8 mouse cellular contexts compared by ENCODE assay signal in genomic region chr16:93603439-93604212, GRCm38 (mm10). TPM values are rescaled to one million over a fixed set of nuclear protein-coding genes. Genes with fewer than 3 reads are reported as not detected.
DNase-seq lines count a peak whose midpoint lies in the region; ATAC-seq and TF ChIP-seq lines count a peak whose summit lies in the region.

Setd4 (minus strand) TSS chr16:93604063.

- peak within 1 kb of the TSS; percentile 64 for H3K27ac ChIP-seq in embryonic fibroblast, embryonic 13.5 days (ENCODE audit: insufficient read depth, low read length)
- peak within 1 kb of the TSS; percentile 95 for H3K27ac ChIP-seq in heart, embryonic 10.5 days
- H3K27ac ChIP-seq in kidney, embryonic 14.5 days (ENCODE audit: low read depth, low read length): peak within 1 kb of the TSS; percentile 94
- peak within 1 kb of the TSS; percentile 95 for H3K27ac ChIP-seq in limb, embryonic 15.5 days
- peak within 1 kb of the TSS; percentile 89 for H3K27ac ChIP-seq in midbrain, postnatal 0 days (ENCODE audit: low read depth, low read length)

- peak within 1 kb of the TSS; percentile 79 for H3K9ac ChIP-seq in kidney, embryonic 14.5 days (ENCODE audit: low read depth, low read length)
- peak within 1 kb of the TSS; percentile 74 for H3K9ac ChIP-seq in limb, embryonic 15.5 days
- H3K9ac ChIP-seq in midbrain, postnatal 0 days (replicated peaks; ENCODE audit: low read length, poor library complexity, severe bottlenecking): peak within 1 kb of the TSS; percentile 72

- no peak for TF ChIP-seq CTCF in C2C12 (IDR thresholded peaks at IDR 0.05; ENCODE audit: control insufficient read depth, insufficient read depth, insufficient read length)
- no peak for TF ChIP-seq CTCF in embryonic fibroblast, embryonic 13.5 days (IDR thresholded peaks at IDR 0.05; ENCODE audit: borderline replicate concordance, insufficient read depth, low read length)
- TF ChIP-seq CTCF in midbrain, postnatal 0 days (IDR thresholded peaks at IDR 0.05): peak; percentile 36; the same call in 1 of the 2 replicates

- DNase-seq in brain, adult 2 months (ENCODE audit: low read depth, low spot score): peak; percentile 98
- DNase-seq in heart, embryonic 10.5 days (ENCODE audit: low spot score): peak; percentile 96
- peak; percentile 95 for DNase-seq in midbrain, postnatal 0 days (ENCODE audit: low spot score)
- DNase-seq in spleen, postnatal 10 days (ENCODE audit: low spot score in 2 of 2): peak; percentile 88 to 89

- peak within 1 kb of the TSS; percentile 91 for H3K4me2 ChIP-seq in kidney, embryonic 14.5 days (replicated peaks; ENCODE audit: low read depth, low read length)
- H3K4me2 ChIP-seq in limb, embryonic 15.5 days: peak within 1 kb of the TSS; percentile 90
- H3K4me2 ChIP-seq in midbrain, postnatal 0 days (ENCODE audit: low read depth, low read length, poor library complexity, severe bottlenecking): peak within 1 kb of the TSS; percentile 86

- 1% methylated on average over 55 of the region's 55 CpGs for WGBS in heart, embryonic 10.5 days
- 2% methylated on average over 53 of the region's 55 CpGs for WGBS in kidney, embryonic 14.5 days
- under 1% methylated on average over 55 of the region's 55 CpGs for WGBS in limb, embryonic 15.5 days
- WGBS in midbrain, postnatal 0 days: 2% methylated on average over 54 of the region's 55 CpGs

- H3K4me1 ChIP-seq in embryonic fibroblast, embryonic 13.5 days (ENCODE audit: control insufficient read depth, insufficient read depth, low read length): 0 out of 2 replicates have a peak, but pooled peaks cover 5% of the 10 kb centered on the region
- peaks cover 11% of the 10 kb centered on the region for H3K4me1 ChIP-seq in heart, embryonic 10.5 days
- no peaks in the 10 kb centered on the region for H3K4me1 ChIP-seq in kidney, embryonic 14.5 days (ENCODE audit: control insufficient read depth, insufficient read depth, low read length)
- H3K4me1 ChIP-seq in limb, embryonic 15.5 days: peaks cover 18% of the 10 kb centered on the region; the same call in 1 of the 2 replicates
- H3K4me1 ChIP-seq in midbrain, postnatal 0 days (ENCODE audit: insufficient read depth, low read length): peaks cover 2% of the 10 kb centered on the region; the same call in 1 of the 2 replicates

- no peaks in the 10 kb centered on the region for H3K9me3 ChIP-seq in heart, embryonic 10.5 days
- no peaks in the 10 kb centered on the region for H3K9me3 ChIP-seq in kidney, embryonic 14.5 days (ENCODE audit: control insufficient read depth, low read length)
- H3K9me3 ChIP-seq in limb, embryonic 15.5 days: no peaks in the 10 kb centered on the region
- no peaks in the 10 kb centered on the region for H3K9me3 ChIP-seq in midbrain, postnatal 0 days (ENCODE audit: low read length)

- H3ac ChIP-seq in C2C12 (ENCODE audit: control insufficient read depth, insufficient read length, low read depth): peak within 1 kb of the TSS; percentile 83

- peak; percentile 89 for TF ChIP-seq POLR2A in embryonic fibroblast, embryonic 13.5 days (IDR thresholded peaks at IDR 0.05; ENCODE audit: low read depth, low read length)

- no peaks in the 10 kb centered on the region for H3K79me3 ChIP-seq in C2C12 (ENCODE audit: low read depth)

- peak; percentile 94 for ATAC-seq in kidney, embryonic 14.5 days (ENCODE audit: low FRiP score, low TSS enrichment)
- ATAC-seq in limb, embryonic 15.5 days (ENCODE audit: insufficient number of reproducible peaks, low FRiP score, low TSS enrichment, low read depth): peak; percentile 89
- peak; percentile 89 for ATAC-seq in midbrain, postnatal 0 days (ENCODE audit: low FRiP score)

- no peaks in the 10 kb centered on the region for H3K36me3 ChIP-seq in C2C12 (ENCODE audit: control insufficient read depth, insufficient read depth)
- H3K36me3 ChIP-seq in heart, embryonic 10.5 days: 0 out of 2 replicates have a peak, but pooled peaks cover under 1% of the 10 kb centered on the region
- H3K36me3 ChIP-seq in kidney, embryonic 14.5 days (ENCODE audit: control insufficient read depth, insufficient read depth, low read length): no peaks in the 10 kb centered on the region; the same call in 1 of the 2 replicates
- no peaks in the 10 kb centered on the region for H3K36me3 ChIP-seq in limb, embryonic 15.5 days
- H3K36me3 ChIP-seq in midbrain, postnatal 0 days (ENCODE audit: insufficient read depth, low read length): peaks cover 5% of the 10 kb centered on the region; the same call in 1 of the 2 replicates

- peak within 1 kb of the TSS; percentile 34 for H3K4me3 ChIP-seq in C2C12 (ENCODE audit: insufficient read depth, poor library complexity, severe bottlenecking)
- peak within 1 kb of the TSS; percentile 37 for H3K4me3 ChIP-seq in embryonic fibroblast, embryonic 13.5 days (ENCODE audit: insufficient read depth, low read length)
- peak within 1 kb of the TSS; percentile 70 for H3K4me3 ChIP-seq in heart, embryonic 10.5 days
- peak within 1 kb of the TSS; percentile 65 for H3K4me3 ChIP-seq in kidney, embryonic 14.5 days (ENCODE audit: low read length)
- H3K4me3 ChIP-seq in limb, embryonic 15.5 days: peak within 1 kb of the TSS; percentile 66
- H3K4me3 ChIP-seq in midbrain, postnatal 0 days (ENCODE audit: low read depth, low read length): peak within 1 kb of the TSS; percentile 58

- no peaks in the 10 kb centered on the region for H3K27me3 ChIP-seq in C2C12 (ENCODE audit: control insufficient read depth, insufficient read depth, insufficient read length)
- H3K27me3 ChIP-seq in heart, embryonic 10.5 days (ENCODE audit: insufficient read depth, poor library complexity, severe bottlenecking): no peaks in the 10 kb centered on the region
- H3K27me3 ChIP-seq in kidney, embryonic 14.5 days (ENCODE audit: control insufficient read depth, insufficient read depth, low read length): no peaks in the 10 kb centered on the region
- no peaks in the 10 kb centered on the region for H3K27me3 ChIP-seq in limb, embryonic 15.5 days
- no peaks in the 10 kb centered on the region; the same call in 1 of the 2 replicates for H3K27me3 ChIP-seq in midbrain, postnatal 0 days (ENCODE audit: insufficient read depth, low read length)

- H3K79me2 ChIP-seq in C2C12 (ENCODE audit: control insufficient read depth, insufficient read depth): no peaks in the 10 kb centered on the region

TF ChIP-seq in C2C12, 6 proteins besides CTCF, POLR2A, EP300 and RAD21:
- TF ChIP-seq MYOD1 (IDR thresholded peaks at IDR 0.05; ENCODE audit: control insufficient read depth, insufficient read length, low read depth) (no peak), MAX (IDR thresholded peaks at IDR 0.05) (peak; percentile 56), CEBPB (IDR thresholded peaks at IDR 0.05; ENCODE audit: low read depth) (no peak)

RNA-seq across cellular contexts. Expression of gene Setd4, which starts in this region (rescaled TPM):
- polyA plus RNA-seq in C2C12 (2012; fragmentation: generic; extraction: Trizol): 6.2 TPM
- 4.9 and 6.1 TPM in 2 replicates for polyA plus RNA-seq in embryonic fibroblast, embryonic 13.5 days (2011; ENCODE audit: insufficient read length, low read depth, missing spikeins)
- polyA plus RNA-seq in heart, embryonic 10.5 days (2016; fragmentation: Nextera tagmentation; extraction: Ambion mirVana): 8.1 and 12.1 TPM in 2 replicates
- 12.4 and 13.9 TPM in 2 replicates for polyA plus RNA-seq in kidney, embryonic 14.5 days (2014; fragmentation: Nextera tagmentation; extraction: Ambion mirVana)
- polyA plus RNA-seq in limb, embryonic 15.5 days (2015; fragmentation: Nextera tagmentation; extraction: Ambion mirVana): 13.3 and 14.3 TPM in 2 replicates
- total RNA-seq in midbrain, postnatal 0 days (2014; rRNA removed): 20.3 and 29.6 TPM in 2 replicates
- 14.9 and 17.2 TPM in 2 replicates for polyA plus RNA-seq in midbrain, postnatal 0 days (2015; fragmentation: Nextera tagmentation; extraction: Ambion mirVana)

Comparison
In these comparisons a context has a peak if more than half of its experiments do, and no peak if none do; other contexts are left out.
1. Peak in every context shown above with its lines: DNase-seq, ATAC-seq, H3K4me3 ChIP-seq and H3K27ac ChIP-seq.